Mouse (Mus musculus) kidney, postnatal 14 days (tissue): ENCODE data around the gene Nexn.
"Not testable (repeated sequence)": the region's sequence is repeated elsewhere in the genome, so short reads cannot be mapped to it uniquely, and the experiment has no call there.

ENCODE experiments used
- DNase-seq: peaks from one replicate; pipeline ENCODE4 v3.0.0; 2022; ENCODE audit warnings: mixed read lengths

Nexn gene

DNA sequence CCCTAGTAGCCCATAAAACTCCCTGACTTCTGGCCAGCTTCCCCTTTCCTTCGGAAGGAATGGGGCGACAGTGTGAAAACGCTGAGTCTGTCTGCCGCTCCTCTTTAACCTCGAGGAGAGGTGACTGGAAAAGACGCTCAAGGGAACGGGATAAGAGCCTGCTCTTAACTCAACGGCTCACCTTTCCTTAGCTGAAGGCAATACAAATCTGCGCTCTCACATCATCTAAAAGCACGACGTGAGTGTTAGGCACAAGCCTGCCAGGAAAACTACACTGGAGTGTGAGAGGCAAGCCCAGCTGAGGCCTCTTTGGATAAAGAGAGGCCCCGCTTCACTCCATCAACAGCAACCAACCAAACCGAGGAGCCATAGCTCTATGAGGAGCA lies at the start of gene Nexn:
TSS of gene Nexn (minus strand) at position 315 of the 386 bp plus-strand sequence.
- DNase-seq = no peak

GRCm38 (mm10) chr3:152315613-152316012 lies 49.5 kb upstream of the Nexn start:
- peak; percentile 90 for DNase-seq

DNA sequence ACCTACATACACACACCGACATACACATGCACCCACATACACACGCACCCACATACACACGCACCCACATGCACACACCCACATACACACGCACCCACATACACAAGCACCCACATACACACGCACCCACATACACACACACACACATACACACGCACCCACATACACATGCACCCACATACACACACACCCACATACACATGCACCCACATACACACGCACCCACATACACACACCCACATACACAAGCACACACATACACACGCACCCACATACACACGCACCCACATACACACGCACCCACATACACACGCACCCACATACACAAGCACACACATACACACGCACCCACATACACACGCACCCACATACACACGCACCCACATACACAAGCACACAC lies 48.5 kb upstream of the Nexn start:
- DNase-seq = not testable (repeated sequence)

- no peak for DNase-seq
Measured at GRCm38 (mm10) chr3:152309250-152309645, 43.1 kb upstream of the Nexn start.

DNA sequence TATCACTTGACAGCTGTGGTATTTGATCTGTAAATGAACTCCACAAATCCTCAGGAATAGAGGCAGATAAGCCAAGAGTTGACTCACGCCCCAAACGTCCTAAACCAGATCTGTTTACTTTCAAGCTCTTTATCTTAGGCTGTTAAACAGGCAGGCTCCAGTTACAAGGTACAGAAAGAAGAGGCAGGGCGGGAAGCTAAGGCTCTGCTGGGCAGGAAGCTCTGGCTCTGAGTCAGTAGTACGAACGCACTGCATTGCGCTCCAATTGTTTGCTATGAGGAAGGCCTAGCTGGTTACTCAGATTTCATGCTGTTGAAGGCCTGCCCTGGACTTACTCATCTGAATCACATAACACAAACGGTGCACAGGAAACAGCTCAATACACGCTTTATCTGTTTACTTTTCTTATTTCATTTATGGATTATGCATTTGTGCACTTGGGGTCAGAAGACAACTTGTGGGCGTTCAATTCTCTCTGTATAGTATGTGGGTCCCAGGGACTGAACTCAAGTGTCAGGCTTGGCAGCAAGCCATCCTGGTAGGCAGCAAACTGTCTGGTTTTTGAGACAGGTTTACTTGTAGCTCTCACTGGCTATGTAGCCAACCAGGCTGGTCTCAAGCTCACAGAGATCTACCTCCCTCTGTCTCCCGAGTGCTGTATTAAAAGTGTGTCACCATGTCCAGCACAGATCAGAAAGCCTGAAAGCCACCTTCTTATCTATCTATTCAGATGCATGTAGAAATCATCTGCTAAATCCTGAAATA lies 42.5 kb upstream of the Nexn start:
- peak; percentile 18 for DNase-seq

- DNase-seq = no peak
Measured at GRCm38 (mm10) chr3:152305971-152306370, 39.8 kb upstream of the Nexn start.

GRCm38 (mm10) chr3:152305080-152305479 lies 38.9 kb upstream of the Nexn start:
- DNase-seq = no peak

DNA sequence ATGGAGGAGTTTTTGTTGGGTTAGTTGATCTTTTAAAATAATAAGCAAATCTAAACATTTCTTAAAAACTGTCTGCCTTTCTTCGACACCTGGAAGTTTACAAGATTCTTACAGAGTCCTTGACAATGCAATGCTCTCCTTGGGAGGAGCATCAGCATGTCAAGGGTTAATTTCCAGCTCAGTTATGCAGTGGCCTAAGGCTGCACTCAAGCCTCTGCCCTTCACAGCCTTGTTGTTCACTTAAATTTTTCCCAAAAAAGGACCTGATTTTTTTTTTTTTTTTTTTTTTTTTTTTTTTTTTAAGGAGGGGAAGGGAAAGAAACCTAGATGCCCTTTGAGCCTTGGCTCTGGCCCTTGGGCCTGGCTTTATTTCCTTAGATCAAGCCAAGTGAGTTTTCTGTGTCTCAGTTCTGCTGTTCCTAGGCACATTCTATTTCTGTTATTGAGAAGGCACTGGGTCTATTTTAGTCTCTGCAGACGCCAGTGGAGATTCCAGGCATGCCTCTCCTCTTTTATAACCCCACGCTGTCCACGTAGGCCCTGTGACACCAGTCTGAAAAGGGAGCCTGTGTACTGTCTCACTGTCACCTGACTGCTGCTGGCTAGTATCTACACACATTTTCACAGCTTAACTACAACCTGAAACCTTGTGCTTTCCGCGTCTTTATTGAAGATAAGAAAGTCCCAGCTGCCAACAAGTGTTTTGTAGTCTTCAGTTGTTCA lies 38.1 kb upstream of the Nexn start:
- peak; percentile 25 for DNase-seq

DNA sequence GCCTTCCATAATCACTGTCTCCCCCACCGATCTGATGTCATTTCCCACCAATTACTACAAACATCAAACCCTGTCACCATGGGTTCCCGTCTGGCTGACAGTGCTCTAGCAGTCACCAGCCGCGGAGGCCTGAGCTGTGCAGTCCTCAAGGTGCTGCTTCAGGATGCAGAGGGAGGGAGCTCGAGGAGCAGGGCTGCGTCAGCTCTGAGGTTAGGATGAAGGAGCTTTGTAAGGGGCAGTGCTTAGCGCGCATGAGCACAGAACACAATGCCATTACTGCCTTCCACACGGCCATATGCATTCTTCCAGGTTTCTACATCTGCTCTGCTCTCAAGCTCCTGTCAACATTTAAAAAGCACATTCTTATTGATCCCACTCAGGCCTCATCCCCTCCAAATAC lies 36.8 kb upstream of the Nexn start:
- no peak for DNase-seq

GRCm38 (mm10) chr3:152300376-152301337 lies 34.5 kb upstream of the Nexn start:
- no peak for DNase-seq

DNA sequence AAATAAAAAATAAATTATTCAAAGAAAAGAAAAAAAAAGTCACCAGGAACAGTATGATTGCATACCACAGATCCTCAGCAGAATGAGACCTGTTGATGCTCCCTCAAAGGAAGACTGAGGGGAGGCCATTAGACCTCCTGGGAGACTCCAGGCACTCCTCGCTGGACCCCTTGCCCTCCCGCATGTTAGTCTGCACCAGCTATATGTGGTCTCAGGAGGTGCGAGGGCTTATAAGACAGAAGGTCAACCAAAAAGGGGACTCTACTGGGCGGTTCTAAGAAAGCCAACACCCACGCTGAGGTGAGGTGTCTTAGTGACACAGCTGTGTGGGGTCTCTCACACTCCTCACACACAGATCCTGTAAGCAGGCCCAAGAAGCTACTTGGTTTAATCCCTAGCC lies 29.7 kb upstream of the Nexn start:
- DNase-seq = no peak

- DNase-seq = no peak
Measured at GRCm38 (mm10) chr3:152294400-152294799, 28.2 kb upstream of the Nexn start.

- DNase-seq = no peak
Measured at GRCm38 (mm10) chr3:152293530-152294181, 27.5 kb upstream of the Nexn start.

DNA sequence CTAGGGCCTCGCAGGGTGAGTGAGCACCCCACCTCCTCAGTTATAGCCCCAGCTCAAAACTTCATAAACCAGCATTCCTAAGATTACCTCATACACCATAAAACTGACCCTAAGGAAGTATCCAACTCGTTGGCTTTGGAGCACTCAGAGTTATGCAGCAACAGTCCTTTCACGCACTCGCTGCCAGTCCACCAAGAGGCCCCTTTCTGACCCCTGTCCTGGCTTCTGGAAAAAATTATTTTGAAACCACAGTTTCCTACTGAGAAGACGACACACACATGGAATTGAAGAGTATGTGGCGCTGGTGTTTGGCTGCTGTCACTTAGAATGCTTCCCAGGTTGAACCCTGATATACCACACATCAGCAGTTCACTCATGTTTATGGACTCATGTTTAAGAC lies 25.7 kb upstream of the Nexn start:
- no peak for DNase-seq

DNA sequence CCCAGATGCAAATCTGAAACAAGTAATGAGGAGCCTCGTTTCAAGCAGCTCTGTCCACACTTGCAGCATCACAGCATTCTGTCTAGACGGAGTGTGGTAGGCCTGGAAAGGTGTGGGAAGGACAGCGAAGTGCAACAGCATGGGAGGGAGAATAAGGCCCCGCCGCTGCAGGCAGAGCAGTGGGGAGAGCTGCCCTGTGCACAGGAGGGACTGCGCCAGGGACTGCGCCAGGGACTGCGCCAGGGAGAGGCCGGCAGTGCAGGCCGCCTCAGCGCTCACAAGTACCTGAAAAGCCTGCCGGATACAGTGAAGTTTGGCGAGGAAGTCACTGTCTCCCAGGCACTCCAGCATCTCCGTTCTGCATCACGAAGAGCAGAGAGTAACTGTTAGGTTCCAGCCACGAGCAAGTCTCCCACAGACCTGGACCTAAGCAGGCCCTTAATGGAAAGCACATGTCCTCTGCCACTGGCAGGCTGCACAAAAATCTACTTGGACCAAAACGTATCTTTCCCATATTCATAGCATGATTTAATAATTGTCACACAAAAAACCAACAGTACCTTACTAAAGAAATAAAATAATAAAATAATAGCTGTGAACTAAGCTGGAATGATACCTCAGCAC lies 24.1 kb upstream of the Nexn start:
- DNase-seq = no peak

GRCm38 (mm10) chr3:152288740-152289139 lies 22.6 kb upstream of the Nexn start:
- peak; percentile 64 for DNase-seq

DNA sequence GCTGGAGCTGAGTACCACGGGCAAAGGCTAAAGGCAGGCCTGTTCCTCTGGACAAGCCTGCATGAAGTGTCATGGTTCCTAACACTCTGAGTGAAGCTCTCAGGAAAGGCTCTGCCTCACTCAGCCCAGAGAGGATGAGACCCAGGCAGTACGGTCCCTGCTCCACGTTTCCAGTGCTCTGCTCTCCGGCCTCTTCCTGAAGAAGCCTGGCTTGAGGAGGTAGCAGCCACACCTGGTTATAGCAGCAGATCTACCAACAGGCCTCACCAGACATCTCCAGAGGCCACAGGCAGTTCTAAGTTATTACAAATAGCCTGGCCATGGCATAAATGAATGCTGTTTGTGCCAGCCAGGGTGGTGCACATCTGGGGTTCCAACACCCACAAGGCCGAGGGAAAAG lies 22.1 kb upstream of the Nexn start:
- no peak for DNase-seq

DNA sequence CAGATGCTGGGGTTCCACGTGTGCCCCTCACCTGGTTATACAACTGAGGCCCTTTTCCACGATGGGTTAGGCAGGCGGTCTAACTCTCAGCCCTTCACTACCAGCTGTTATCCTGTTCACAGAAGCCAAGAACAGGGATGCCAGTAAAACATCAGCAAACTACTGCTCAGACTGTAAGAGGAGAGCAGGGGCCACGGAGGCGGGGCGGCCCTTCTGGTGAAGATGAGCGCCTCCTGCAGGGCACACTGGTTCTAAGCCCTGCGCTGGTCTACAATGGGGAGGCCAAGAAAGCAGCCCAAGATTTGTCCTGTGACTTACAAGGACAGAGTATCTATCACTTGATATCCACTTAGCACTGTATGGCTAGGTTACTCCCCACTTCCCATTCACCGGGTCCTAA lies 21.7 kb upstream of the Nexn start:
- DNase-seq = no peak

DNA sequence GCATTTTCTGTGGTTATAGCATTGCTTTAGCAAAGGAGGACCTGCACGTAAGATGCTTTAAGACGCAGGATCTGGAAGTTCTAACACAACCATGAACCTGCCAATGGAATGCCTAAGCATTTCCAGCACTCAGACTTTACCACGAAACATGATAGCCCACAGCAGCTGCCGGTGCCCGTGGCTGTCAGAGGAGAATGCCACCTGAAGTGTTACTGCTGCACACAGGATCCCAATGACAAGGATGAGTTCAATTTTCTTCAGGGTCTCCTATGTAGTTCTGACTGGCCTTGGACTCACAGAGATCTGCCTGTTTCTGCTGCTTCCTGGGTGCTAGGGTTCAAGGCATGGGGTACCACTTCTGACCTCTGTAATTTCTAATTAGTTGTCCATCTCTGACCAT lies 18.6 kb upstream of the Nexn start:
- no peak for DNase-seq

- DNase-seq = no peak
Measured at GRCm38 (mm10) chr3:152284306-152284705, 18.2 kb upstream of the Nexn start.

GRCm38 (mm10) chr3:152282126-152282525 lies 16.0 kb upstream of the Nexn start:
- no peak for DNase-seq

DNA sequence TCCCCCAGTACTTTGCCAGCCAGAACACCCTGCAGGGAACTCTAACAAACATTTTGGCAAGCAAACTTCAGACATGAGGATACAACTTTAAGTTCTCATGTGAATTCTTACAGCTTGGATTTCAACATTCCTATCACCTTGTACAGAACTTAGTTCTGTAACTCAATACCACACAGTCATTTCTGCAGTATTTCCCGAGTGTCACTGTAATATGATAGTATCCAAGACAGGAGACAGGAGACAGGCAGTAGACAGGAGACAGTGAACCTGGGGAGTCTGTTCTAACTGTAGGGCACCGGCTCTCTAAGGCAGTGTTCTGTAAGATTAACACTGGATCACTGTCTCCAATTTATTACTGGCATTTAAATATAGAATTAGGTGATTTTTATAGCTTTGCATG lies 12.3 kb upstream of the Nexn start:
- DNase-seq = no peak
